Mouse (Mus musculus): ENCODE data around the gene Cxcl1. TPM values are rescaled to one million over a fixed set of nuclear protein-coding genes. Genes with fewer than 3 reads are reported as not detected.

Gene Cxcl1
- polyA plus RNA-seq, 1 experiment from 2014 or later = 0.35 TPM

DNA sequence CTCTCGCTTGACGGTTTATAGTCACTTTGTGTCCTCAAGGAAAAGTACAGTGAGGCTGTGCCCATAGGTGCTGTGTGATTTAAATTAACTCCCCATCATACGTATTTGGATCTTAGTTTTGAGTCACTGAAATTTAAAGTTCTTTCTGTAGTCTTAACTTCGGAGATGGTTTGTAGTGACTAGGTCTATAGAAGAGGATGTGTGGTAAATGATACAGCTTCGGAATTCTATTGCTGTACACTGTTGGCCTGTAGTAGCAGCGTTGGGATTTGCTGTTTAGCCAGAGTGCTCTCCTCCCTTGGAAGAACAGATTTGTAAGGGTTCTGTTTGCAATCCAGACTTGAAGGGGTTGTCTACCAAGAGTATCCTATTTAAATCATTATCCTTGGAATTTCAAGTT, 40.9 kb downstream of the Cxcl1 start:
- peak overlapping the region; percentile 90 for H3K9ac ChIP-seq
- no peaks in the 10 kb centered on the region for H3K27me3 ChIP-seq
- peak overlapping the region; percentile 66 for H3K4me3 ChIP-seq
- H3K27ac ChIP-seq (replicated peaks) = peak overlapping the region; percentile 97
- ATAC-seq (ENCODE audit: low FRiP score, low read depth) = peak; percentile 32
- 5% methylated on average over 6 of the region's 6 CpGs for WGBS
- H3K4me1 ChIP-seq (replicated peaks) = peaks cover 14% of the 10 kb centered on the region
- peak overlapping the region; percentile 59 for H3K4me2 ChIP-seq
- H3K36me3 ChIP-seq = peaks cover 5% of the 10 kb centered on the region; the same call in 1 of the 2 replicates
- no peaks in the 10 kb centered on the region for H3K9me3 ChIP-seq

DNA sequence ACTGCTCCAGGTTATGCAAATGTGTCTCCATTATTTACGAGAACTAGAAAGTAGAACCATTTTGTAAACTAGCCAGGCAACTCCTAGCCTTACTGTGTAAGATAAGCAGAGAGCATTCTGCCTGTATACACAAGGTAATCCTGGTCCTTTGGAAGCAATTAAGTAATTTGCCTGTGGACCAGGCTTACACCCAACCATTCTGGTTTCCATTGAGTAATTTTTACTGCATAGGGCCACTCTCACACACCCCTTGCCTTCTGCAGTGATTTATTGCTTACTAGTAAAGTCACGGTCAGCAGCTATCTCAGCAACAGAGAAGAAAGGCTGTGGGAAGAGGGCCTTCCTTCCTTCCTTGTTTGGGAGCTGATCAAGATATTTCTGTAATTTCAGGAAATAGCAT, 45.7 kb downstream of the Cxcl1 start:
- H3K9ac ChIP-seq = no peak overlapping the region
- H3K4me2 ChIP-seq = no peak overlapping the region
- no peak for ATAC-seq (ENCODE audit: low FRiP score, low read depth)
- H3K36me3 ChIP-seq = peaks cover 5% of the 10 kb centered on the region; the same call in 1 of the 2 replicates
- peaks cover 14% of the 10 kb centered on the region for H3K4me1 ChIP-seq (replicated peaks)
- no peaks in the 10 kb centered on the region for H3K27me3 ChIP-seq
- H3K27ac ChIP-seq (replicated peaks) = no peak overlapping the region
- H3K9me3 ChIP-seq = no peaks in the 10 kb centered on the region
- 75% methylated on average over 2 of the region's 2 CpGs for WGBS
- no peak overlapping the region for H3K4me3 ChIP-seq

Other genes starting within 250 kb of the Cxcl1 start
- gene Cxcl5, start 131.9 kb upstream of the Cxcl1 start, polyA plus RNA-seq (2015; fragmentation: Nextera tagmentation; extraction: Ambion mirVana) = 0.22 and 0.31 TPM in 2 replicates
- 1.4 and 1.9 TPM in 2 replicates for gene Ppbp, start 122.7 kb upstream of the Cxcl1 start, polyA plus RNA-seq (2015; fragmentation: Nextera tagmentation; extraction: Ambion mirVana)
- 43.0 and 61.1 TPM in 2 replicates for gene Pf4, start 118.8 kb upstream of the Cxcl1 start, polyA plus RNA-seq (2015; fragmentation: Nextera tagmentation; extraction: Ambion mirVana)
- 0.19 and 0.31 TPM in 2 replicates for gene Cxcl3, start 105.1 kb upstream of the Cxcl1 start, polyA plus RNA-seq (2015; fragmentation: Nextera tagmentation; extraction: Ambion mirVana)
- not detected in 2 replicates for gene Cxcl15, start 96.7 kb upstream of the Cxcl1 start, polyA plus RNA-seq (2015; fragmentation: Nextera tagmentation; extraction: Ambion mirVana)
- not detected in 2 replicates for gene Cxcl2, start 12.6 kb downstream of the Cxcl1 start, polyA plus RNA-seq (2015; fragmentation: Nextera tagmentation; extraction: Ambion mirVana)
- gene Mthfd2l, start 39.9 kb downstream of the Cxcl1 start, polyA plus RNA-seq (2015; fragmentation: Nextera tagmentation; extraction: Ambion mirVana) = 61.7 and 68.1 TPM in 2 replicates
- 0.12 and 0.19 TPM in 2 replicates for gene Epgn, start 136.2 kb downstream of the Cxcl1 start, polyA plus RNA-seq (2015; fragmentation: Nextera tagmentation; extraction: Ambion mirVana)
- gene Ereg, start 183.4 kb downstream of the Cxcl1 start, polyA plus RNA-seq (2015; fragmentation: Nextera tagmentation; extraction: Ambion mirVana) = 0.04 TPM in 1 of 2 replicates, not detected in the other
- 0.36 and 0.60 TPM in 2 replicates for gene Areg, start 248.4 kb downstream of the Cxcl1 start, polyA plus RNA-seq (2015; fragmentation: Nextera tagmentation; extraction: Ambion mirVana)